Mouse (Mus musculus): ENCODE results near the gene Pcgf1. TPM values are rescaled to one million over a fixed set of nuclear protein-coding genes. Genes with fewer than 3 reads are reported as not detected.

Pcgf1 gene
- polyA plus RNA-seq, 1 experiment: 16.5 TPM

DNA sequence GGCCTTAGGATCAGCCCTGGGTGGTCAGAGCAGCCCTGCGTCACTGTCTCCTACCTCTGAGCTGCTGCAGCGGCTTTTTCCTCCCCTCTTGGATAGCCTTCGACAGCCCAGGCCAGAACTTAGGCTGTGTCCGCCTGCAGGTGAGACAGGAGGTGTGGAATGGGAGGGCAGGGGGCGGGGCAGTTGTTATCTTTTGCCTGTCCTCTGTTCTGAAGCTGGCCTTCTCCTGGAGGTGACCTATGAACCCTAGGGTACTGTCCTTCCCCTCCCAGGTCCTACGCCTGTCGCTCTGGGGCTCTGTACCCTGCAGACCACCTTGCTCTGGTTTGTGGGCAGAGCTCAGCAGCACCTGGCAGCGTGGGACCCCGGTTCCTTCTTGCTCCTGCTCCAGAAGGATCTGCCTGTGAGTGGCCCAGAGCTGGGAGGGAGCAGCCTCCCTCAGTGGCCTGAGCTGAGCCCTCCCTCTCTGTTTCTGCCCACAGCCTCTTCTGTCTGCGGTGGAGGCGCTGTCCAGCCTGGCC is 25.5 kb downstream of the Pcgf1 start:
- Histone ChIP-seq H3K4me3 (ENCODE audit: insufficient read depth, low read depth, low read length) (0 out of 2 replicates have a peak overlapping the region, but pooled peaks have one; percentile 76), H3K4me1 (ENCODE audit: control insufficient read depth, insufficient read depth, insufficient read length, low read length) (peaks cover 10% of the 10 kb centered on the region), H3K27ac (replicated peaks; ENCODE audit: low read depth, low read length) (no peak overlapping the region)

DNA sequence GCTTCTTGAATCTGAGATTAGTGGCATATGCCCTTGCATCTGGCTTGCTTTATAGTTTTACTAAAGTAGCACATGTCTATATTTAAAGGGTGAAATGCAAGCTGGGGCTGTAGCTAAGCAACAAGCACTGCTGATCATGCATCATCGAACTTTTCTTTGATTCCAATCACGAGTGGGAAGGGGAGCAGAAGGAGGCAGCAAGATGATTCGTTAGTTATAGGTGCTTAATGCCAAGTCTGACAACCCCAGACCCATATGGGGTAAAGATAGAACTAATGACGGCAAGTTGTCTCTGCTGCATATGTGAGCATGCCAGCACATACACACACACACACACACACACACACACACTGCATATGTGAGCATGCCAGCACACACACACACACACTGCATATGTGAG is 26.5 kb downstream of the Pcgf1 start:
- Histone ChIP-seq H3K4me1 (ENCODE audit: control insufficient read depth, insufficient read depth, insufficient read length, low read length) (peaks cover 10% of the 10 kb centered on the region), H3K27ac (replicated peaks; ENCODE audit: low read depth, low read length) (no peak overlapping the region), H3K4me3 (ENCODE audit: insufficient read depth, low read depth, low read length) (no peak overlapping the region)

DNA sequence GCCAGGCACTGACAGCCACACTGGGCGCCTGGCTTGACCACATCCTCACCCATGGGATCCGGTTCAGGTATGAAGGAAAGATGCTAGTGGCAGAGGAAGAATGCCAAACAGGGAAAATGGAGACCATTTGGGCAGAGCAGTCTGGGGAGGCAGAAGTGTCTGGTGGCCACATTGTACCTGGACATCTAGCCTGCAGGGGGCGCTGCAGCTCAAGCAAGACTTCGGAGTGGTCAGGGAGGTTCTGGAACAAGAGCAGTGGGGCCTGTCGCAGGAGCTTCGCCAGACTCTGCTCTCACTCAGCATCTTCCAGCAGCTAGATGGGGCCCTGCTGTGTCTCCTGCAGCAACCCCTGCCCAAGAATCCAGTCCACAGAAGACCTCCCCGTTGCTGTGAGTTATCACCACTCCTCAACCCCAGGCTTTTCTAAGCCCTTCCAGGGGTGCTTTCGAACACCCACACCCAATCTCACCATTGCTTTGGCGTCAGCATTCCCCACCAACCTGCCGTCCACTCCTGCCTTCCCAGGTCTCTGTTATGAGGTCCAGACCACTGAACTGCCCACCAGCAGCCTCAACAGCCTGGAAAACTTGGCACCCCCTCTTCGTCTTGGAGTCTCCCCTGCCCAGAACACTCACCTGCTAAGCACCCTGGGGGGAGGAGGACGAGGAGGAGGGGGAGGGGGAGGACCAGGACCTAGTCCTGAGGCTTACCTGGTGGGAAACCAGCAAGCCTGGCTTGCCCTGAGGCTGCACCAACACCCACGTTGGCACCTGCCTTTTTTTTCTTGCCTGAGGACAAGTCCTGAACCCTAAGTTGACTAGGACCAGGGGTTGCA is 30.1 kb downstream of the Pcgf1 start:
- Histone ChIP-seq H3K27ac (replicated peaks; ENCODE audit: low read depth, low read length) (no peak overlapping the region), H3K4me3 (ENCODE audit: insufficient read depth, low read depth, low read length) (peak overlapping the region; percentile 89), H3K4me1 (ENCODE audit: control insufficient read depth, insufficient read depth, insufficient read length, low read length) (peaks cover 4% of the 10 kb centered on the region)

DNA sequence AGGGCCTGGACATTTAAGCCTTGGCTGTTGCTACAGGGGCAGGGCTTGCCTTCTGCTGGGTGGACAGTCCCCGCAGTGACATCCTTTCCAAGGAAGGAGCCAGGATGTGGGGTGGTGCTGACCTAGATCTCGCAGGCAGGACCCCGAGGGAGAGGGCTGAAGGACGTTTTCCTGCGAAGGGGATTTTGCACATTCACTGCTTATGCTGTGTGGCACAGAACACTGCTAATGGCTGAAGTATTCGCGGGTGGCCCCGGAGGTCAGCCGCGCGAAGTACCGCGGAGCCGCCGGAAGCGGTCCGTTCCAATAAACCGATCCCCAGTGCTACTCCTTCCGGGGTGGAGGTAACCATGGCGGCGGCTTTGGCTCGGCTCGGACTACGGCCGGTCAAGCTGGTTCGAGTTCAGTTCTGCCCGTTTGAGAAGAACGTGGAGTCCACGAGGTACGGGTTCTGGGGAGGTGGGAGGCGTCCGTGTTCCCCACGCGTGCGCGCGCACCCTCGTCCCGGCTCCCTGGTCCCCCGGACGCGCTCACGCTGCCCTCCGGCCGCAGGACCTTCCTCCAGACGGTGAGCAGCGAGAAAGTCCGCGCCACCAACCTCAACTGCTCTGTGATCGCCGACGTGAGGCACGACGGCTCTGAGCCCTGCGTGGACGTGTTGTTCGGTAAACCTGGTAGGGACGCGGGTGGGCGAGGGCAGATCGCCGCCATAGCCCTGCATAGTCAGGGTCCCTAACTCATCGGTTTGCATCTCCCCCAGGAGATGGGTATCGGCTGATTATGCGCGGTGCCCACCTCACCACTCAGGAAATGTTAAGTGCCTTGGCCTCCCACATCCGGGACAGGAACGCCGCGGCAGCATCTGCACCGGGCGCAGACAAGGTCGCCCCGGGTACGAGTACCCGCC is 31.3 kb downstream of the Pcgf1 start, which contains the start of gene Mrpl53:
Mrpl53 (plus strand) TSS at position 279 of the 907 bp plus-strand sequence.
- Histone ChIP-seq H3K27ac (replicated peaks; ENCODE audit: low read depth, low read length) (peak within 1 kb of the TSS; percentile 92), H3K4me3 (ENCODE audit: insufficient read depth, low read depth, low read length) (peak within 1 kb of the TSS; percentile 89), H3K4me1 (ENCODE audit: control insufficient read depth, insufficient read depth, insufficient read length, low read length) (peaks cover 4% of the 10 kb centered on the region; the same call in 1 of the 2 replicates)

DNA sequence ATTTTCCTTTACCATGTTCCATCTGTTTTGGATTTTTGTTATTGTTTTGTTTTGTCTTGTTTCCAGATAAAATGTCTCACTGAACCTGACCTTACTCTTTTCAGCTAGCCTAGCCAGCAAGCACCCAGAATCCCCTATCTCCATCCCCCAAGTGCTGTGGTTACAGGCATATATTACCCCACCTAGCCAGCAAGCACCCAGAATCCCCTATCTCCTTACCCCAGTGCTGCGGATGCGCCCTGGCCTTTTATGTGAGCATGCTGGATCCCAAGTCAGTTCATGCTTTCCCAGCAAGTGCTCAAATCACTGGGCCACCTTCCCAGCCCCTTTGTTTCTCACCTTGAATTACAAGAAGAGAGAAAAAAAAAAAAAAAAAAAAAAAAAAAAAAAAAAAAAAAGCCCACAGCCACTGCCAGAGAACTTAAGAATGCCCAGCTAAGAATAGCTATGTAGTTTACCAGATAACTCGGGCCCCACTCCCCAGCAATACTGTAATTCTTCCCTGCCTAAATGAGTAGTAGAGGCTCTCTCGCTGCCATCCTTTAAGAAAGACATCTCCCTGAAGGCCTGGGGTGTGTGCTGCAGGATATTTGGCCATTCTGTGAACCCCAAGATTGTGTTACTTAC is 34.0 kb downstream of the Pcgf1 start:
- Histone ChIP-seq H3K4me1 (ENCODE audit: control insufficient read depth, insufficient read depth, insufficient read length, low read length) (peaks cover 7% of the 10 kb centered on the region; the same call in 1 of the 2 replicates), H3K27ac (replicated peaks; ENCODE audit: low read depth, low read length) (no peak overlapping the region), H3K4me3 (ENCODE audit: insufficient read depth, low read depth, low read length) (no peak overlapping the region)

DNA sequence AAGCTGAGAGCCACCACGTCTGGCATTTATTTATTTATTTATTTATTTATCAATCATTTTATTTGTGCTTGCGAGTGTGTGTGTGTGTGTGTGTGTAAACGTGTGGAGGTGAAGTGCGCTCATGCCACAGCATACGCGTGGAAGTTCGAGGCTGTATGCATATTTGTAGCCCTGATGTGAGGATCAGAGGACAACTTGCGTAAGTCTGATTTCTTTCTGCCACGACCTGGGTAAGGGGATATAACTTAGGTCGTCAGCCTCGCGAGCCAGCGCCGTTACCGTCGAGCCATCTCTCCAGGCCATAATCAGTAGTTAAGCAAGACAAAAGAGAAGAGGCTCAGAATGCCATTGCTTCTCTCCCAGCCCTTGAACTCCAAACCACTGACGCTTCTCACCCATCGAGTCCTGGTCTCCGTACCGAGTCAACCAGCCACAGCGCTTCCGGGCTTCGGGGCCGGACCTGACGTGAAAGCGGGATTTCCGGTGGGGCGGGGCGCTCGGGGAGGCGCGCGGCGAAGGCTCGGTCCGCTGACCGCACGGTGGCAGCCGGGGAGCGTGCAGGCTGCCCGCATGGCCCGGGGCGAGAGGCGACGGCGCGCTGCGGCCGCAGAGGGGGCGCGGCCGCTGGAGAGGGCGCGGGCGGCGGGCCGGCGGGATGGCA is 37.5 kb downstream of the Pcgf1 start, which contains the start of gene Mogs:
Mogs (plus strand) TSS at position 486 of the 661 bp plus-strand sequence.
- H3K27ac ChIP-seq (replicated peaks; ENCODE audit: low read depth, low read length): peak within 1 kb of the TSS; percentile 94
- peaks cover 8% of the 10 kb centered on the region; the same call in 1 of the 2 replicates for H3K4me1 ChIP-seq (ENCODE audit: control insufficient read depth, insufficient read depth, insufficient read length, low read length)
- H3K4me3 ChIP-seq (ENCODE audit: insufficient read depth, low read depth, low read length): peak within 1 kb of the TSS; percentile 89

DNA sequence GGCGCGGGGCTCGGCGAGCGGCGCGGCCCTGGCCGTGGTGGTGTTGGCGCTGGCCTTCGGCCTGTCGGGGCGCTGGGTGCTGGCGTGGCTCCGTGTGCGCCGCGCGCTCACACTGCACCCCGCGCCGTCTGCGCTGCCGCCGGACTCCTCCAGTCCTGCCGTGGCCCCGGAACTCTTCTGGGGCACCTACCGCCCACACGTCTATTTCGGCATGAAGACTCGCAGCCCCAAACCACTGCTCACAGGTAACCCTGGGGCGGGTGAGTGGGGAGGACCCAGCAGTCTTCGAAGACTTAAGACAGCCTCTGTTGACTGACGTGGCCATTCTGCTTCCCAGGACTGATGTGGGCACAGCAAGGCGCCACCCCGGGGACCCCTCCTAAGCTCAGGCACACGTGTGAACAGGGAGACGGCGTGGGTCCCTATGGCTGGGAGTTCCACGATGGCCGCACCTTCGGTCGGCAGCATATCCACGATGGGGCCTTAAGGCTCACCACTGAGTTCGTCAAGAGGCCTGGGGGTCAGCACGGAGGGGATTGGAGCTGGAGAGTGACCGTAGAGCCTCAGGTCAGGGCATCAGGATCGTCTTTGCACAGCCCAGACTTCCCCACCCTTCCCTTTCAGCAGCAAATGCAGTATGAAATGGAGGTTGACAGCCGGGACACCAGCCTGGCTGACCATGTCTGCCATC is 38.2 kb downstream of the Pcgf1 start:
- Histone ChIP-seq H3K4me3 (ENCODE audit: insufficient read depth, low read depth, low read length) (peak overlapping the region; percentile 89), H3K27ac (replicated peaks; ENCODE audit: low read depth, low read length) (no peak overlapping the region), H3K4me1 (ENCODE audit: control insufficient read depth, insufficient read depth, insufficient read length, low read length) (peaks cover 8% of the 10 kb centered on the region; the same call in 1 of the 2 replicates)

DNA sequence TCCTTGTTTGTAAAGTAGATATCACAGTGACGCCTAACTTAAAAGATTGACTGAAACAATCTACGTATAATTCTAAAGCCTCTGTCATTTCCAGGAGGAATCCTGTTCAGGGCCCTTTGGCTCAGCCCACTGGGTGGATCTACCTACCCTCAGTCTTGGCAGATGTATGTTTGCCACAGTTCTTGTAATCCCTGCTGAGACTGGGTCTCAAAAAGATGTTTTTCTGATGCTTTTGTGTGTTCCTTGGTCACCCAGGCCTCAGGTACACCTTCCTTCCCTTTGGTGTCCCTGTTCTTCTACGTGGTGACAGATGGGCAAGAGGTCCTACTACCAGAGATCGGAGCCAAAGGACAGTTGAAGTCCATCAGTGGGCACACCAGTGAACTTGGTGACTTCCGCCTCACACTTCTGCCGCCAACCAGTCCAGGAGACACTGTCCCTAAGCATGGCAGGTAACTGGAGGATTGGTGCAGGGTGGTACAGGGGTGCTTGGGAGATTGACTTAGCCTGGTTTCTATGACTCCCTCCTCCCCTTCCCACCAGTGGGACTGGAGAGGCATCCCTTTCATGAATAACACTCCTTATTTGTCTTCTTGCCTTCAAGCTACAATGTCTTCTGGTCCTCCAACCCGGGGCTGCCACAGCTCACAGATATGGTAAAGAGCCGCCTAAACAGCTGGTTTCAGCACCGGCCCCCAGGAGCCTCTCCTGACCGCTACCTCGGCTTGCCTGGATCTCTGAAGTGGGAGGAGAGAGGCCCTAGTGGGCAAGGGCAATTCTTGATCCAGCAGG is 38.9 kb downstream of the Pcgf1 start:
- H3K27ac ChIP-seq (replicated peaks; ENCODE audit: low read depth, low read length): no peak overlapping the region
- H3K4me1 ChIP-seq (ENCODE audit: control insufficient read depth, insufficient read depth, insufficient read length, low read length): peaks cover 8% of the 10 kb centered on the region; the same call in 1 of the 2 replicates
- H3K4me3 ChIP-seq (ENCODE audit: insufficient read depth, low read depth, low read length): peak overlapping the region; percentile 89

DNA sequence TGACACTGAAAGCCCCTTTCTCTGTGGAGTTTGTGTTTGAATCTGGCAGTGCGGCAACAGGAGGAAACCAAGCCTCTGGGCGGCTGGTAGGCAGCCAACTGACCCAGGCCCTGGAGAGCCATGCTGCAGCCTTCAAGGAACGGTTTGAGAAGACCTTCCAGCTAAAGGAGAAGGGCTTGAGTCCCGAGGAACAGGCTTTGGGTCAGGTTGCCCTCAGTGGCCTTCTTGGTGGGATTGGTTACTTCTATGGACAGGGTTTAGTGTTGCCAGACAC is 39.4 kb downstream of the Pcgf1 start:
- no peak overlapping the region for H3K27ac ChIP-seq (replicated peaks; ENCODE audit: low read depth, low read length)
- peaks cover 8% of the 10 kb centered on the region; the same call in 1 of the 2 replicates for H3K4me1 ChIP-seq (ENCODE audit: control insufficient read depth, insufficient read depth, insufficient read length, low read length)
- H3K4me3 ChIP-seq (ENCODE audit: insufficient read depth, low read depth, low read length): no peak overlapping the region

DNA sequence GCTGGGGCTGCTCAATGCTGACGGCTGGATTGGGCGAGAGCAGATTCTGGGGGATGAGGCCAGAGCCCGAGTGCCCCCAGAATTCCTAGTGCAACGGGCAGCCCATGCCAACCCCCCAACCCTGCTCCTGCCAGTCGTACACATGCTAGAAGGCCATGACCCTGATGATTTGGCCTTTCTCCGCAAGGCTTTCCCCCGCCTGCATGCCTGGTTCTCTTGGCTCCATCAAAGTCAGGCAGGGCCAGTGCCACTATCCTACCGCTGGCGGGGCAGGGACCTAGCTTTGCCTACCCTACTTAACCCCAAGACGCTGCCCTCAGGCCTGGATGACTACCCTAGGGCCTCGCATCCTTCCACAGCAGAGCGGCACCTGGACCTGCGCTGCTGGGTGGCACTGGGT is 39.9 kb downstream of the Pcgf1 start:
- no peak overlapping the region; the same call in 1 of the 2 replicates for H3K4me3 ChIP-seq (ENCODE audit: insufficient read depth, low read depth, low read length)
- peaks cover 8% of the 10 kb centered on the region; the same call in 1 of the 2 replicates for H3K4me1 ChIP-seq (ENCODE audit: control insufficient read depth, insufficient read depth, insufficient read length, low read length)
- H3K27ac ChIP-seq (replicated peaks; ENCODE audit: low read depth, low read length): no peak overlapping the region

DNA sequence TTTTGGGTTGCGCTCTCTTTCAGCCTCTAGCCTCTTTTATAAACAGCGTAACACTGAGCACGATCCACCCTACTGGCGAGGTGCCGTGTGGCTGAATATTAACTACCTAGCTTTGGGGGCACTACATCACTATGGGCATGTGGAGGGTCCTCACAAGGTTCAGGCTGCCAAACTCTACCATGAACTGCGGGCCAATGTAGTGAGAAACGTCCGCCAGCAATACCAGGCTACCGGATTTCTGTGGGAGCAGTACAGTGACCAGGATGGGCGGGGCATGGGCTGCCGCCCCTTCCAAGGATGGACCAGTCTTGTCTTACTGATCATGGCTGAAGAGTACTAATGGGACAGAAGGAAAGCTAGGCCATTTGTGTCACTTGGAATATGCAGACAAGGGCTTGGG is 40.7 kb downstream of the Pcgf1 start:
- Histone ChIP-seq H3K4me3 (ENCODE audit: insufficient read depth, low read depth, low read length) (no peak overlapping the region), H3K4me1 (ENCODE audit: control insufficient read depth, insufficient read depth, insufficient read length, low read length) (peaks cover 8% of the 10 kb centered on the region; the same call in 1 of the 2 replicates)

DNA sequence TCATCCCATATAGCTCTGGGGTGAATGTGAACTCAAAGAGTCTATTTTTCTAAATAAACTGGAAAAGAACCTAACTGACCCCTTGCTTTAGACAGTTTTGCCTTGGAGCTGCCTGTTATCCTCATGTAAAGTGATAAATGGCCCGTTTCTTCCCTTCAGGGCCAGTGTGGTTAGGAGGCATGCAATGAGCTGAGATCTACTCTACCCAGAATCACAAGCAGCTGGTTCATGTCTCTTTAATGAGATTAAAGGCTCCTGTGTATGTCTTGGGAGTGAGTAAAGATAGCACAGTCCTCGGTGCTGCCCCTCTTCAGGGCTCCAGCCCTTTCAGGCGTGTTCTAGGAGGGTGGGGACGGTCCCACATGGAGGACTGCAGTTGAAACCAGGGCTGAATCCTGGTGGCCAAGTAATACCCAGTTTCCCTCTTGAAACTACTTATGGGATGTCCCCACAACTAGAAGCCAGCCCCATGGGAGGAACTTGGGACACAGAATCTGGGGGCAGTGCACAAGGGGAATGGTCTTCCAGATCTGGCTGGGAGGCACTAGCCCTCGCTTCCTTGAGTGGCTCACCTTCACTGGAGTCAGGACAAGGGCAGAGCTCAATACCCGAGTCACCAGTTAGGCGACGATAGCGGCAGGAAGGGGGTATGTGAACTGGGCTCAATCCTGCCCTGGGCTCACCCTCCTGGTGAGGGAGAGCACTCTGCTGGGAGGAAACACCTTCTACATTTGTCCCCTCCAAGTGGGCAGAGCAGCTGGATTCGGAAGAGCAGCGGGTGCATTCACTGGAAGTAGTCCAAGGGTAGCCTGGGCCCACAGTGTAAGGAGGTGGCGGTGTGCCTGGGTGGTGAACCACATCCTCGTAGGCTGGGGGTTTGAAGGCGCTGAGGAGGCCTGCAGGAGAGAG is 41.4 kb downstream of the Pcgf1 start:
- Histone ChIP-seq H3K27ac (replicated peaks; ENCODE audit: low read depth, low read length) (no peak overlapping the region), H3K4me1 (ENCODE audit: control insufficient read depth, insufficient read depth, insufficient read length, low read length) (peaks cover 8% of the 10 kb centered on the region; the same call in 1 of the 2 replicates), H3K4me3 (ENCODE audit: insufficient read depth, low read depth, low read length) (no peak overlapping the region)

More for the DNA sequence above, 40.7 kb downstream of the Pcgf1 start:
- no peak overlapping the region for H3K27ac ChIP-seq (replicated peaks; ENCODE audit: low read depth, low read length)
